Mouse (Mus musculus) intestine, postnatal 0 days (tissue): ENCODE results near the gene Hoxb2. TPM values are rescaled to one million over a fixed set of nuclear protein-coding genes. Genes with fewer than 3 reads are reported as not detected.

ENCODE experiments used
- ATAC-seq: fragments of 200-750 bp; cut with Nextera tagmentation; 2 replicates; pipeline ENCODE4 v1.8.0; 2017; ENCODE audit warnings: mild to moderate bottlenecking, moderate TSS enrichment, moderate library complexity
- H3K27ac ChIP-seq: fragments of 300-500 bp; sonication (generic); 2 replicates; pipeline ENCODE4 v1.5.1; 2014; ENCODE audit warnings: mild to moderate bottlenecking, low read depth, low read length, moderate library complexity
- H3K27me3 ChIP-seq: fragments of 300-500 bp; sonication (generic); replicated peaks from 2 replicates; pipeline ENCODE4 v1.6.1; 2014; ENCODE audit warnings: low read length, mixed read lengths; ENCODE audit not compliant: control insufficient read depth, insufficient read depth
- H3K36me3 ChIP-seq: fragments of 300-500 bp; sonication (generic); 2 replicates; pipeline ENCODE4 v1.6.1; 2014; ENCODE audit warnings: mild to moderate bottlenecking, moderate library complexity; ENCODE audit not compliant: control insufficient read depth, insufficient read depth
- H3K4me1 ChIP-seq: fragments of 300-500 bp; sonication (generic); replicated peaks from 2 replicates; pipeline ENCODE4 v1.6.1; 2014; ENCODE audit warnings: antibody characterized with exemption, low read length, mixed read lengths; ENCODE audit not compliant: control insufficient read depth, insufficient read depth
- H3K4me2 ChIP-seq: fragments of 300-500 bp; sonication (generic); replicated peaks from 2 replicates; pipeline ENCODE4 v1.6.1; 2014; ENCODE audit warnings: low read depth, mild to moderate bottlenecking, moderate library complexity
- H3K4me3 ChIP-seq: fragments of 300-500 bp; sonication (generic); 2 replicates; pipeline ENCODE4 v1.5.1; 2014; ENCODE audit warnings: low read depth, low read length
- H3K9ac ChIP-seq: fragments of 300-500 bp; sonication (generic); 2 replicates; pipeline ENCODE4 v1.6.1; 2014; ENCODE audit warnings: mild to moderate bottlenecking, low read depth, low read length
- H3K9me3 ChIP-seq: fragments of 300-500 bp; sonication (generic); 2 replicates; pipeline ENCODE4 v1.6.1; 2016; ENCODE audit warnings: mixed run types; ENCODE audit not compliant: control insufficient read depth
- CTCF ChIP-seq: sonication (generic); IDR thresholded peaks from 2 replicates; pipeline ENCODE4 v1.5.1; 2016; ENCODE audit warnings: low read depth, mild to moderate bottlenecking, control low read depth, antibody characterized with exemption, moderate library complexity
- WGBS: fragments of 180-500 bp; shearing (Covaris S2); extraction: QIAGEN DNeasy Blood & Tissue Kit; methylation state at CpG from one replicate; pipeline ENCODE4 v1.1.7; 2014; 5-methylcytosine and 5-hydroxymethylcytosine counted together
- polyA plus RNA-seq: library from polyadenylated mRNA; unstranded; fragments of >200 nt; fragmentation: Nextera tagmentation; extraction: Ambion mirVana; gene quantifications from 2 replicates; pipeline ENCODE4 v1.2.1, GENCODE M21; 2015

The Hoxb2 gene
- polyA plus RNA-seq, 1 experiment from 2014 or later: 8.4 TPM

DNA sequence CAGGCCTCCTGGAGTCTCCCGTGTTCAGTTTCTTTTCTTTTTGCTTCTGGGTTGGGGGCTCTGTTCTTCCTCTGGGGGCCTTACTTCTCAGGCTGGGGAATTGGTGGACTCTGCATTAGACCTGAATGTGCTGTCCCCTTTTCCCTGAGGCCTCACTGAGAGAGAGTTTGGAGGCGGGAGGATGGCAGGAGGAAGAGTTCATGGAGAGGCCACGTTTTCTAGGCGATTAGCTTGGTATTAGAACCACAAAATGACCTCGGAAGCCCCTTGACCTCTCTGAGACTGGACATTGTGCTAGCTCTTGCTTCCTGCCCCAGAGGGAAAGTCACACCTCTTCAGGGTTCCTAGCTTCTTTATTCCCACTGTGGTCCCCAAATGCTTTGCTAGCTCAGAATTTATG lies 26.2 kb upstream of the Hoxb2 start:
- H3K4me3 ChIP-seq: peak overlapping the region; percentile 5; the same call in 1 of the 2 replicates
- peak overlapping the region; percentile 83 for H3K4me2 ChIP-seq
- no peak overlapping the region for H3K9ac ChIP-seq
- TF ChIP-seq CTCF: no peak
- H3K27me3 ChIP-seq: peaks cover 12% of the 10 kb centered on the region
- H3K9me3 ChIP-seq: no peaks in the 10 kb centered on the region
- ATAC-seq: no peak
- H3K27ac ChIP-seq: no peak overlapping the region
- WGBS: 30% methylated on average over 5 of the region's 5 CpGs
- H3K4me1 ChIP-seq: no peaks in the 10 kb centered on the region
- no peaks in the 10 kb centered on the region for H3K36me3 ChIP-seq

DNA sequence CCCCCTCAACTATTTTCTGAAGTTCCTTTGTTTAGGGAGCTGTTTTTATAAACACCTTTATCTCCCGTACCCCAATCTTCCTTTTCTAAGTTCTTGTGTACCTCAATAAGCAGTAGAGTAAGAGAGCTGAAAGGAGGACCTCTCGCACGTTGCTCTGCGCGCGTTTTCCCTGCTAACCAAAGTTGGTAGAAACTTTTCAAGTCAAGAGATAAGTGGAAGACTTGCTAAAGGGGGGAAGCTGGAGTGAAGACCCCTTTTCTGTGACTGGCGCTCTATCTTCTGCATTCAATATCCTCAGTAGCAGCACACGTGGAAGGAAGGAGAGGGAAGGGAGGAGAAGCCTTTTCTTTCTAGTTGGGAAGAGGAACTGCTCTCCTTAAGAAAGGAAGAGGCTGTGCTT lies 25.4 kb upstream of the Hoxb2 start:
- Histone ChIP-seq H3K9me3 (no peaks in the 10 kb centered on the region), H3K4me3 (peak overlapping the region; percentile 17), H3K36me3 (no peaks in the 10 kb centered on the region), H3K9ac (0 out of 2 replicates have a peak overlapping the region, but pooled peaks have one; percentile 57), H3K4me2 (peak overlapping the region; percentile 83), H3K4me1 (no peaks in the 10 kb centered on the region; the same call in 1 of the 2 replicates), H3K27me3 (peaks cover 12% of the 10 kb centered on the region), H3K27ac (no peak overlapping the region)
- ATAC-seq: no peak
- no peak for TF ChIP-seq CTCF
- 37% methylated on average over 8 of the region's 8 CpGs for WGBS

DNA sequence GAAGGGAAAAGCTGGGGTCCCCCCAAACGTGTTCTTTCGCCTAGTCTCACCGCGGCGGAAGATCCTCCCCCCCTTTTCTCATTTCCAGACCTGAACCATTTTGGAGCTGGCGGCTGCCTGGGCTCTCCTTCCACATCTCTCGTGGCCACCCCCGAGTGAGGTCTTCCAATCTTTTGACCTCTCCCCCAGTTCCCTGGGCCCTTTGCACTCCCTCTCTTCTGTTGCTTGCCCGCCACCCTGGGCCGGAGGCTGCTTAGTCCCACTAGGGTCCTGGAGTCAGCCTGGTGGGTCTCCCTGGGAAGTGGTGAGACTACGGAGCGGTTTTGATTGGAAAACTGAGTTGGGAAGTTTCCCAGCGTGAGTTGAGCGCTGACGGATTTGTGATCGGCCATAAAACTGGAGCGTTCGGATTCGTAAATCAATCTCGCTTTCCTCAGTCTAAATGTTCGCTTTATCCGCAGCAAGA lies 24.5 kb upstream of the Hoxb2 start:
- H3K4me2 ChIP-seq: peak overlapping the region; percentile 83
- H3K27me3 ChIP-seq: peaks cover 12% of the 10 kb centered on the region
- peak overlapping the region; percentile 57 for H3K9ac ChIP-seq
- ATAC-seq: no peak
- H3K4me3 ChIP-seq: peak overlapping the region; percentile 17; the same call in 1 of the 2 replicates
- no peaks in the 10 kb centered on the region for H3K9me3 ChIP-seq
- no peak for TF ChIP-seq CTCF
- H3K4me1 ChIP-seq: no peaks in the 10 kb centered on the region; the same call in 1 of the 2 replicates
- H3K27ac ChIP-seq: peak overlapping the region; percentile 73
- H3K36me3 ChIP-seq: no peaks in the 10 kb centered on the region
- WGBS: 26% methylated on average over 22 of the region's 22 CpGs

- Histone ChIP-seq H3K27ac (peak overlapping the region; percentile 73; the same call in 1 of the 2 replicates), H3K9me3 (no peaks in the 10 kb centered on the region), H3K4me3 (no peak overlapping the region), H3K4me2 (peak overlapping the region; percentile 83), H3K36me3 (no peaks in the 10 kb centered on the region), H3K4me1 (no peaks in the 10 kb centered on the region; the same call in 1 of the 2 replicates), H3K9ac (peak overlapping the region; percentile 37; the same call in 1 of the 2 replicates), H3K27me3 (peaks cover 13% of the 10 kb centered on the region)
- 32% methylated on average over 12 of the region's 12 CpGs for WGBS
- no peak for TF ChIP-seq CTCF
- no peak for ATAC-seq
Observed at GRCm38 (mm10) chr11:96326705-96327104, 23.6 kb upstream of the Hoxb2 start.

DNA sequence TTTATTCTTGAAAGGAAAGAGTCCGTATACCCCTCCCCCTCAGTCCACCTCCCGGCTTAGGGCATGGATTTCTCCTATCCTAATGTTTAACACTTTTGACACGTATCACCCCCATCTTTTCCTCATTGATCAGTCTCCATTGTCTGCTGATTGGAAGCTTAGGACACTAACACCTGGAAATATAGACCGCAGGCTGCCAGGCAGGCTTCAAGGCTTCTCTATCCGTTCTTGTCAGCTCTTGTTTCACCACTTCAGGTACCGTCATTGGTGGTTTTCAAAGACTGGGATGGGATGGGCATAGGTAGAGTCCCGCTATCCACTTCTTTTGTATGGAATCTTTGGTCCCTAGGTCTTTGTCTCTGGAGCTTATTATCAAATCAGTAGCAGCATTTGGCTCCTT lies 23.2 kb upstream of the Hoxb2 start:
- no peak overlapping the region for H3K4me3 ChIP-seq
- 42% methylated on average over 7 of the region's 7 CpGs for WGBS
- no peak for TF ChIP-seq CTCF
- peak overlapping the region; percentile 73; the same call in 1 of the 2 replicates for H3K27ac ChIP-seq
- no peak for ATAC-seq
- H3K27me3 ChIP-seq: peaks cover 17% of the 10 kb centered on the region
- H3K4me1 ChIP-seq: peaks cover 3% of the 10 kb centered on the region; the same call in 1 of the 2 replicates
- peak overlapping the region; percentile 83; the same call in 1 of the 2 replicates for H3K4me2 ChIP-seq
- H3K9me3 ChIP-seq: no peaks in the 10 kb centered on the region
- no peaks in the 10 kb centered on the region for H3K36me3 ChIP-seq
- peak overlapping the region; percentile 37; the same call in 1 of the 2 replicates for H3K9ac ChIP-seq

DNA sequence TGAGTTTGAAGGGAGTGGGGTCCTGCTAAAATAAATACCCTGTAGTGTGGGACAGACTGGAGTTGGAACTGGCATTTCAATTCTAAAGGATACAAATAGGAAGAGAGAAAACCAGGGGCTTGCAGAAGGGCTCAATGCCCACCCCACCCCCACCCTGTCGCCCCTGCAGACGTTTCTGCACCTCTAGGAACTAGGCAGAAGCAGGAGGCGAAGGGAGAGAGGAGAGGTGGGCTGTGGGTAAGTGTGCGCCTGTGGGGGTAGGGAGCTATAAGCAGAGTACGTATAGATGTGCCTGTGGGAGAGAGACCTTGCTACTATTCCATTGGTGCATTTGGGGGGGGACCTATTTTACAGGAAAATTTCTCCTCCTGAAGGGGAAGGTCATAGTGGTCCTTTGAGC lies 22.6 kb upstream of the Hoxb2 start:
- Histone ChIP-seq H3K9me3 (no peaks in the 10 kb centered on the region), H3K4me1 (peaks cover 3% of the 10 kb centered on the region; the same call in 1 of the 2 replicates), H3K27ac (no peak overlapping the region; the same call in 1 of the 2 replicates), H3K4me3 (no peak overlapping the region), H3K36me3 (no peaks in the 10 kb centered on the region), H3K27me3 (peaks cover 24% of the 10 kb centered on the region), H3K9ac (no peak overlapping the region), H3K4me2 (peak overlapping the region; percentile 83; the same call in 1 of the 2 replicates)
- 54% methylated on average over 5 of the region's 5 CpGs for WGBS
- TF ChIP-seq CTCF: no peak
- no peak for ATAC-seq
